Mouse (Mus musculus) R1 (cell line): Measurements from ENCODE around the gene Pank2.

Experiments
- DNase-seq: peaks from one replicate; pipeline ENCODE4 v3.0.0-alpha.2; 2018; ENCODE audit warnings: low read depth, low spot score

Gene Pank2

DNA sequence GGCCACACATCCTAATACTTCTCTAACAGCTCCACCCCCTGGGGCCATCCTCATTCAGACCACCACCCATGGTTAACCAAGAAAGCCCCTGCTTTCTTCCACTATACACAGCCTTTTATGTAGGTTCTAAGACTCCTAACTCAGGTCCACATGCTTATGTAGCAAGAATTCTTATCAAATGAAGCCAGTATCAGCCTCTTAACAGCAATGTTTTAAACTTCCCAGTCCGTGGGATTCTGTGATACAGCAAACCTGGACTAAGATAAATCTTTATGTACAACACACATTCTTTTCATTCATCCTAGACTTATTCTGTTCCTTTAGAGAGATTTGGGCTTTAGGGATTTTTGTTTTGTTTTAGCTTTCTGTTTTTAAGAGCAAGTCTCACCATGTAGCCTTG, 61.4 kb downstream of the Pank2 start:
- no peak for DNase-seq

DNA sequence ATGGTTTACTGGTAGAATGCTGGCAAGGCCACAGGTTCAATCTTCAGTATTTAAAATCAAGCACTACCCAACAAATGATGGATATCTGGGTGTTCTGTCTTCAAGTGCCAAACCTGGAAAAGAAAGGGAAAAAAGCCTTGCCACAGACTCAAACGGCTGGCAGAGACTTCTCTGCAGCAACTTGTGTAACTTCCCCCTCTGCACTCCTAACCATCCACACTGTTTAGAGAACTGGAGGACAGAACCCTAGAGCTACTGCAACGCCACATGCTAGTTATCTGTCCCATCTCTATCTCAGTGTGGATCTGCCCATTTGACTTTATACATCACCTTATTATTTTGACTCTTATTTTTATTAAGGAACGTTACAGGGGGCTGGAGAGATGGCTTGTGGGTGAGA, 63.7 kb downstream of the Pank2 start:
- no peak for DNase-seq

DNA sequence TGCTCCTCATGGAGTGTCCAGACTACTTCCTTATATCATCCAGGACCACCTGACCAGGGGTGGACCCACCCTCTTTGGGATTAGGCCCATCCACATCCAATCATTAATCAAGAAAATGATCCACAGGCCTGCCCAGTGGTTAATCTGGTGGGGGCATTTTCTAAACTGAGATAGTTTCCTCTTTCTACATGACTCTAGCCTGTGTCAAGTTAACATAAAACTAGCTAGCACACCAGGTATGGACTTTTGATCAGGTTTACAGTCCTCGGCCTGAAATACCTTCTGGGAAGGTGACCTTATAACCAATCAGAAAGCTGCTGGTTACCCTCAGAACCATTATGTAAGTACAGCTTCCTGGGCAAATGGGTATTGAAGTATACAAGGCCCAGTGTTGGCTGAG, 66.7 kb downstream of the Pank2 start:
- no peak for DNase-seq

DNA sequence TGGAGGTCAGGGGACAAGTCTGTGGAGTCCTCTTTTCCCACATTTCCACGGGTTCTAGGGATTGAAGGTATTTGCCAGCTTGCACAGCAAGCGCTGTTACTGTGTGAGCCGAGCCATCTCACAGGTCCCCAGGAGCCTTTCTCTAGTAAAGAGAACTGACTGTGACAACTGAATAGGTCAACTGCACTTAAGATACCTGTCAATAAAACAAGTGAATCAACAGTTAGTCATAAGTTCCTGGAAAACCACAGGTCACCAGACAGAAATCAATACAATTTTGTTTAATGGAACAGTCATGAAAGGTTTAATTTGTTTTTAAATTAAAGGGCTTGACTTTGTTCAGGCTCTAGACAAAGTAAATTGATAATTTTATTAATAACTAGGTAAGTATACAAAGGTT, 68.3 kb downstream of the Pank2 start:
- DNase-seq = no peak

DNA sequence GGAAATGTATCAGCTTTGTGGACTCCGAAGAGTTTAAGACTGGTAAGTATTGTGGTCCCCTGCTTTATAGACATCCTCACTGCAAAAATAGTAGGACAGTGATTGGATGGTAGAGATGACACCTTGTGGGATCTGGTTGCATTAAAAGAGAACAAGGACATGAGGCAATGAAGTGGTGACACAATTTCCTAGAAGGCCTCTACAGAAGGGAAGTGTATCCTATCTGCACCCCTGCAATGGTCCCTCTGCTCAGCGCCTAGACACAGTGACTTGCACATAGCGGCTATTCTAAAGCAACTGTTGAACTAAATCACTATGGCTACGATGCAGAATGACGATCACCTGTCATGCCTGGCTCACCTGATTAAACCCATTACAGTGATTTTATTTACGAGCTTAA, 75.3 kb downstream of the Pank2 start:
- no peak for DNase-seq

- DNase-seq = no peak
Measured at GRCm38 (mm10) chr2:131344449-131344848, 82.2 kb downstream of the Pank2 start.

- DNase-seq = no peak
Measured at GRCm38 (mm10) chr2:131345556-131345955, 83.3 kb downstream of the Pank2 start.
